Mouse (Mus musculus) c-Kit-negative CD71-positive TER-119-positive erythroid progenitor cells, embryonic 14.5 days (primary cell): ENCODE measurements around the gene Kdm2a.
A peak's percentile ranks its signal among the peaks of the same experiment; 100 is the strongest.

Experiments used
- DNase-seq: peaks from one replicate; pipeline ENCODE4 v3.0.0-alpha.2; 2013; ENCODE audit warnings: low read depth, low spot score

Gene Kdm2a

DNA sequence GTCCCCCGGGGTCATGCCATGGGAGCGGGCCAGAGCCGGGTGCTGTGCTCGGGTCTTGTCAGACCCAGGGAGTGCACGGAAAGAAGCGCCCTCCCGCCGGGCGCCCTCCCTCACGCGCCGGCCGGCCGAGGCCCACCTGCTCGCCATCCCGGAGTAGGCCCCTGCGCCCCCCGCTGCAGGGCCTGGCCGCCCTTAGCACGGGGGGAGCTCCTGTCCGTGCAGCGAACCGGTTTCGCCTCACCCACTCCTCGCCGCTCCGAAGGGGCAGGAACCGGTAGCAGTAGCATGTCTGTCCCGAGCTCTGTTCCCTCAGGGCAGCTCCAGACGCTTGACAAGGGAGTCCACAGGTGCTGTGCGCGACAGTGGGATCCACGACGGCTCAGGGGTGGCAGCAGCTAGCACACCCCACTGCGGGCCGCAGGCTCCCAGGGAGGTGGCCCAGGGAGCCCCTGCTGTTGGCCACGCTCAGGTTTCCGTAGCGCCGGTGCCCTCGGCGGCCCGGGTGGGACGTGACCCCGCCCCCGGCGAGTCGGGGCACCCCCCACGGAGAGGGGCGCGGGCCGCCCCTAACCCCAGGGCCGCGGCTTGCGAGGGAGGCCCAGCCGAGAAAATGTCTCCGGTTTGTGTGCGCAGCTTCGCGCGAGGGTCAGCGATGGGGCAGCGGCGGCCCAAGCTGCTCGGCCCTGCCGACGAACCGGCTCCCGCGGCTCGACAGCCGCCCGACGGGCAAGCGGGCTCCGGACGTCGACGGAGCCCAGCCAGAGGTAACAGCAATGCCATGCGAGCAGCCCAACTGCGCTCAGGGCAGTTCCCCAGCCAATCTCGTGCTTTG lies at the start of gene Kdm2a:
Gene Kdm2a (minus strand): TSS at position 488 of the 832 bp plus-strand sequence.
- DNase-seq: peak; percentile 29

DNA sequence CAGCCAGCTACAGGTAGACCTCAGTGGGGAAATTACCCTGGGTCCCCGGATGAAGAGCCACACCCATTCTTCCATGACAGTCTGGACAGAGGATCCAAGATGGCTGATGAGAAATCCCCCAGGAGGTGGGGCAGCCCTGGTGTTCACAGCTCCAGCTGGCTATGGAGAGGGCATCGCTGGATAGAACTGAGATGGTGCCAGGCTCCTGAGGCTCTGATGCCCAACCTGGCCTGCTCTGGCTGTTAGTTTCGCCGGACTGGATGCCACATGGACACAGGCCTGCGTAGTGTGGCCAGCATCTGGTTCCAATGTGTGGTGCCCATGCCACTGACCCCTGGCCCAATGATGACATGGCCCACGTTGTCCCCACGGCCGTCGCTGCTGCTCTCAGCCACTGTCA lies 49.4 kb upstream of the Kdm2a start:
- no peak for DNase-seq

DNA sequence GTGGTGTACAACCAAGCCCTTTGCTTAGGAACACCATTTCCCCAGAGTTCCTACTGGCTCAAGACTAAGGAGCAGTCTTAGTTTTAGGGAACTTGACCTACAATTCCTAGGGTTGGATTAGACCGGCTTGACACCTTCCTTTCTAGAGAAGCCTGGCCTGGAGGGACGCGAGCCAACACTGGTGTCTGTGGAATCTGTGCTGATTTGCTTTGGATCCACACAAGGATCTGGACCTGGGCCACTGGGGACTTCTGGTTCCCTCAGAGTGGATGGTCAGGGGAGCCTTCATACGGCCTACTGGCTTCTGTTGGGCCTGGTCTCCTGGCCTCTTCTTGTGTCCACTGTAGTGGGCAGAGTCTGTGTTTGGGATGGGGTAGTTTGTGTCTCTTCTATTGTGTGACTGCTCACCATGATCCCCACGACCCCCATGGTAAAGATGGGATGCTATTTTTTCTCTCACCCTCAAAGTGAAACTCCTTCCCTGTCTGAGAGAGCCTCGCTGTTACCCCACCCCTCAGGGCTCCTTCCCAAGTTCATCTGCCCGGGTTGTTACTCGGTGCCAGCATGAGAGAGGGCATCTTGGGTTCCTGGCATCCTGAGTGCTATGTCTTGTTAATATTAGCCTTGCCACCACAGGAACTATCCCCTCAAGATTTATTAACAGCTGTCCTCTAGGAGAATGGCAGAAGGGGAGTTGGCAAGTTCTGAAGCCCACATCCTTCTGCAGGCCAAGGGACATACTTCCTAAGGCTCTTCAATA lies 48.8 kb upstream of the Kdm2a start:
- no peak for DNase-seq

DNA sequence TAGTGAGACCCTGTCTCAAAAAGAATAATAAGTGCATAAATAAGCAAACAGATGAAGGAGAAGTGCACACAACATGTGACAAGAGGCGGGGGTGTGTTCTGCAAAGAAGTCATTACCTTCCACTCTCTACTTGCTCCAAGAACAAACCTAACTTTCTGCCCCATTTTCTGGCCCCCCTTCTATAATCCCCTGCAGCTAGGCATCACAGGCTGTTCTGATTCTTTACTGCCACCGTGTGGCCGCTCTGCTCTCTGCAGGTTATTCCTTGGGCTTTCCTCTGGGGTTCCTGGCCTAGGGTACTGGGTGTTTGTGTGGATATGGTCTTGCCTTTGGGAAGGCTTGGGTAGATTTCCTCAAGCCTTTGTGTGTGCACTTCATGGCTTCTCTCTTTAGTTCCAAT lies 44.3 kb upstream of the Kdm2a start:
- DNase-seq: peak; percentile 38

DNA sequence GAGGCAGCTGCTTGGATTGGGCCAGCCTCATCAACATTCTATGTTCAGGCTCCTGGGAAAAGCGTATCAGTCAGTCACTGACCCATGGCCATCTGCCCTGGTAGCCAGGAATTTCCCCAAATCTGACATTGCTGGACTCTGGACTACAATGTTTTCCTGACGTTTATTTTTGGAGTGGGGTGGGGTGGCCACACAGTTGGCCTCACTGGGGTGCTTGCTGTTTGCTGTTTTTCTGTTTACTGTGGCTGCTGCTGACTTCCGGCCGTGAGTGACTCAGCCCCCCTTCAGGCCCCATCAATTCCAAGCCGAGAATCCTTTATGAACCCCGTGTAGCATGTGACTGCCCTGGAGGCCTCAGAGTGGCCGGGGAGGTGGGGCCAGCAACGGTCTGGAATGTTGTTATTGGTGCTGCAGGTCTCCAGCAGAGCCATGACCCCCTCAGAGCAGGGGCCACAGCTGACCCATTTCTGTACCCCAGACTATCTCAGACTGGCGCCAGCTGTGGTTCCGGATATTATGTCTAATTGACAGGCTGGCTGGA lies 43.6 kb upstream of the Kdm2a start:
- DNase-seq: no peak

DNA sequence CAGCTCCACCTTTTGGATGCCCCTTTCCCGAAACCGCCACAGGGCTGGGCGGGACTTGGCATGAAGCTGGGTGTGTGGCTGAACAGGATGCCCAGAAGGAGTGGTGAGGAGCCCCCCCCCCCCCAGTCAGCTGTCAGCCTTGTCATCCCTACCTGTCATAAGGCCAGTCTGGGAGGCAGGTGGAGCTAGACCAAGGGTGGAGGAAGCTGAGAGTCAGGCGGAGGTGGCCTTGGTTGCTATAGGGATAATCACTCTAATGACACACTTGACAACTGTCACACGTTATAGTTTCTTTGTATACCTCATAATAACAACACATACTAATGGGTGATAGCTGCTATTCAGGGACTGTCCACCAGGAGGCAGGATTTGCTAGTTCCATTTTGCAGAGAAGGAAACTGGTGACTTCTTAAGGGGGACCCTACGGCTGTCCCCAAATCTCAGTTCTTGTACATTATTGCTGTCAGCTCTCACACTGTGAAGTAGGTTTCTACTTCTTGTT lies 43.1 kb upstream of the Kdm2a start:
- DNase-seq: peak; percentile 45

DNA sequence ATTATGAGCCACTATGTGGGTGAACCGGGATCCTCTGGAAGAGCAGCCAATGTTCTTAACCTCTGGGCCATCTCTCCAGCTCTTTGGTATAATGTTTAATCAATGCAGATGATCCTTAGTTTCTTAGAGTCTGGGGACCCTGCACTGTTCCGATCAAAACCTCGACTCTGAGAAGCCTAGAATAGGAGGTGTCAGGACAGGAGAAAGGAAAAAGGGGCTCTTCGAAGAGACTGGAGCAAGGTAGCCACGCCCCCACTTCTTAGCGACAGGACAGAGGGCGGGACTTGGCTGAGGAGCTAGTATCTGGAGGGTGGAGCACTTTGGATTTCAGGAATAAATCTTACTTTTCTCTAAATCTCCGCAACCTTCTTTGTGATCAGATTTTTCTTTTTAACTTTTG lies 42.1 kb upstream of the Kdm2a start:
- DNase-seq: no peak

DNA sequence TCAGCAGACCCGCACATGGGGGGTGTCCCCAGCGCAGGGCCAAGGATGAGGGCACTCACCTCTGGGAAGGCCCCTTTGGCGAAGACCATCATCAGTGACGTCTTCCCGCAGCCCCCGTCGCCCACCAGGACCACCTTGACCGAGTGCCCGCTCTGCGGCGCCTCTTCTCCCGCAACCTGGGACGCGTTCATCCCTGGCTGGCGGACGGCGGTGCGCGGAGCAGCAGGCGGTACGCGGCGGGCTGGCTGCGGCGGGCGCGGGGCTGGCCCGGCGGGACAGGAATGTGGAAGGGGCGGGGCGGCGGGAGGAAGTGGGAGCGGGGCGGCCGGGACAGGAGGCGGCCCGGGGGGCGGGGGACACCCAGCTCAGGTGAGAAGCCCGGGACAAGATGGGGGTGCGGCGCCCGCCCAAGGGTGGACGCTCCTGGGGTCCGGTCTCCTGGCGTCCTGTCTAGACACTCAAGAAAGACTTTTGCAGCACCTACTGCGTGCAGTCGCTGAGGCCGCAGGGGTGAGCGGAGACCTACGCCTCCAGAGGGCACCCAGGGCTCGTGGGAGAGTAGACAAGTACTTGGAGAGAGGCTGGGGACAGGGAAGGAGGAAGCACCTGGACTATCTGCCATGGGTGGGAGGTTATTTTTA lies 41.2 kb upstream of the Kdm2a start, which contains the start of gene Rhod:
Gene Rhod (minus strand): TSS at position 272 of the 641 bp plus-strand sequence.
- no peak for DNase-seq

DNA sequence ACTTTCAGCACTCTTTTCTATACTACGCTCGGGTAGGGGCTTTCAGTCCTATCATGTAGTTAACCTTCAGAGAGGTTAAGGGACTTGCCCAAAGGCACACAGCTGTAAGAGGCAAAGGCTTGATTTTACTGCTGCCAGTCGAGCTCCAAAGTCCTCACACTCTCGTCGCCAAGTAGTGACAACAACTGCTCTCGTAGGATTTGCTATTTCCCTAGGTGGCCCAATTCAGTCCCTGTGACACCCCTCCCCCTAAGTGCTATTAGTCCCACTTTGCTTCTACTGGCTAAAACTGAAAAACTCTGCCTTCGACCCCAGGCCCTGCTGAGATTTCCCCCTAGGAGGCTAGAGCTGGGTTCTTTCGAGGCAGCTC lies 40.7 kb upstream of the Kdm2a start:
- DNase-seq: no peak

DNA sequence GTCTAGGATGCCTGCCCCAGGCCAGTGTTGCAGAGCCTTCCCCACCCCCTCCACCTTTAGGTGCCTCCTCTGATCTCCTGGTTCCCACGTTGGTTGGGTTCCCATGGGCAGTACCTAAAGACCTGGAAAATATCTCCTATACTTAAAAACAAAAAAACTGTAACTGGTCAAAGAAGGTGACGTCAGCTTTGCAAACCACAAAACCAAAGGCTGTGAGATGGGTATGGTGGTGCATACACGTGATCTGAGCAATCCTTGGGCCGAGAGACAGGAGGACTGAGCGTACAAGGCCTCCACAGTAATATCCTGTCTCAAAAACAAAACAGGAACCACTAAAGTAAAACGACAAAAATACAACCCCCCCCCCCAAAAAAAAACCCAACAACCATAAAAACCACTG lies 39.8 kb upstream of the Kdm2a start:
- no peak for DNase-seq

DNA sequence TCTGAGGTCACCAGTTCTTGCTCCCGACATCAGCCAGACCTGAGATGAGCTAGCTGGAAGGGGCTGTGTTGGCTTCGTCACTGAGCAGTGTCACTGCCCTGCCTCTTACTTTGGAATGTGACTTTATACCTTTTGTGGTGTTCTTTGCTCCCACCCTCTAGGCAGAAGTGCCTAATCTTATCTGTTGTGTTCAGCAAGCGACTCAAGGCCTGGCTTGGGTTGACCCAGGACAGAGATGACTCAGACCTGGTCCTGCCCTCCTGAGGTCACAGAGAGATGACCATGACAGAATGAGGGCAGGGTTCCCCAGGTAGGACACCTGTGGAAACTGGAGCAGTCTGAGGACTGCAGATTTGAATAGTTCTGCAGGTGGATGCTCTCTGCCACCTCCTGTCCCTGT lies 38.2 kb upstream of the Kdm2a start:
- no peak for DNase-seq

DNA sequence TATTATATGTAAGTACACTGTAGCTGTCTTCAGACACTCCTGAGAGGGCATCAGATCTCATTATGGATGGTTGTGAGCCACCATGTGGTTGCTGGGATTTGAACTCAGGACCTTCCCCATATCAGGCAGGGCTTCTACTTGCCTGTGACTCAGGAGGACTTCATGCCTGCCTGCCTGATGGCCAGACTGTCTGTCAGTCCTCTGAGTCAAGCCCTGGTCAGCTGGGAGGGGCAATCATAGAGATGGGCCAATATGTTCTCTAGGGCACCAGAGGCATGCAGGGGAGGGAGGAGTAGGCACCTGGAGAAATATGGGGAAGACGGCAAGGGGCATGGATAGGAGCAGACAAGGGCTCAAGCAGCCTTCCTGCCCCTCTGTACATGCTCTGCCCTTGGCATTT lies 36.9 kb upstream of the Kdm2a start:
- no peak for DNase-seq

DNA sequence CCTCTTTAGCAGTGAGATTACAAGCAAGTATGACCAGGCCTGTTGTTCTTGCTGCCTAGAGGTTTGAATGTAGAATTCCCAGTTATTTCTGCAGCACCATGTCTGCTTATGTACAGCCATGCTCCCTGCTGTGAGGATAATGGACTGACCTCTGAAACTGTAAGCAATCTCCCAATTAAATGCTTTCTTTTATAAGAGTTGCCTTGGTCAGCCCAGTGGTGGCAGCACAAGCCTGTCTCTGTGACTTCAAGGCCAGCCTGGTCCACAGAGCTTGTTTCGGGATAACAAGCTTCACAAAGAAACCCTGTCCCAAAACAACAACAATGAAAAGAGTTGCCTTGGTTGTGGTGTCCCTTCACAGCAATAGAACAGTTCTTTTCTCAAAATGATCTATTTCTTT lies 35.7 kb upstream of the Kdm2a start:
- DNase-seq: no peak

DNA sequence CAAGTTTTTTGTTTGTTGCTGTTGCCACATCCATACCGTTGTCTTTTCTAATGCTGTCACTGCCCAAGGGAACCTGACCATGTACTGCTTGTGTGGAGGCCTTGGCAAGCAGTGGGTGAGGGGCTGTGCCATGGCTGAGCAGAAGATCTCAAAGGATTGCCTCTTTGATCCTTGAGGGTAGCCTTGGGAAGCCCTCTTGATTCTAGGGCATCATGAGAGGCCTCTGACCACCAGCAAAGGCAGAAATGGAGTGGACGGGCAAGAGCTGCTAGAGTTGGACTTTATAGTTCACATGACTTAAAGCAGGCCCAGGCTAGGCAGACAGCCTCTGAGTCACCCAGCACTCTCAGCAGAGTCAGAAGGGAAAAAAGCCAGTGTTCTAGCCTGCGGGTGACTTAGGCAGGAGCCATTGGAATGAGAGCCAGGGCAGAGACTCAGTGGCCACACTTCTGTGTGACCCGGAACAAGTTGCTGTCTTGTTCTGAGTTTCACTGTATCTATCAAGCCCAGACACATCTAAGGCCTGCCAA lies 32.1 kb upstream of the Kdm2a start:
- DNase-seq: no peak

DNA sequence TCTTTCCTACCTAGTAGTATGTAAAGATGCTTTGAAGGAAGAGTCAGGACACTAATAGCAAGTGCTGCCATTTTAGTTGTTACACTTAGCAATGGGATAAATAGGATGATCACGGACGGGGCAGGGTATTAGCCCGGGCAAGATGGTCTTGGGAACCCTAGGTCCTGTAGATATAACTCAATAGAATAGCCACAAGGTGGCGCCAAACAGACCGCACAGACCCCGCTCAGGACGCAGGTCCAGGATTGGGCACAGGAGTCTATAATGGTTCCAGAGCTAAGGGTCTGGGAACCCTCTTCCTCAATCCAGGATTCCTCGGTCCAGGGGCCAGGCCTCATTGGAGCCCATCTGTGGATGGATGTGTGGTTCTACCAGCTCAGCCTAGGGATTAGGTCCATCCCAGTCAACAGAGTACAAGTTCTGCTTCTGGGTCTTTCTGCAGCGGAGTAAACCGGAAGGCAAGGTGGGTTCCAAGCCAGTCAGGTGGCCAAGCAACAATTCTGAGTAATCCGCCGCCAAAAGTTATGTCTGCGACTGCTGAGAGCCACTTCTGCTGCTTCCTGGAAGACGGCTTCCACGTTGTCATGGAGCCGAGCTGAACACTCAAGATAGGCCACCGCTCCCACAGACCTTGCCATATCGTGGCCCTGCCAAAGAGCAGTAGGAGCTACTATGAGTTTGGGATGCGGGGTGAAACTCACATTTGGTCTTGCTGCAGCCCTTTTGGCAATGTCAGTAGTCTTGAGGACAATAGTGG lies 27.7 kb upstream of the Kdm2a start:
- peak; percentile 20 for DNase-seq

DNA sequence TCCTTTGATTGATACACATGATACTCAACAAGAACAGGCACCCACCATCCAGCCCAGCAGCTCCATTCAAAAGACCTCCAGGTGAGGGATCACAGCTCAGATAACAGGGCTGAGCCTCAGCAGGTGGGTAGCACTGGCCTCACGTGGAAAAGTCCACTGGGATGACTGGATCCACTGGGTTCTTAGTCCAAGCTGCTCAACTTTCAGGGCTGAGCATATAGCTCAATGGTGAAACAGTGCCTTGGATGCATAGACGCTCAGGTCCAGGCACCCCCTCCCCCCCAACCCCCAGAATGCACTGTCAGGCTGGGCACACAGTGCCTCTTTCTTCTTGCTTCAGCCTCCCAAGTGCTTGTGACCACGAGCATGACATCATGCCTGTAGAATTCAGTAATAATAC lies 24.9 kb upstream of the Kdm2a start:
- no peak for DNase-seq

DNA sequence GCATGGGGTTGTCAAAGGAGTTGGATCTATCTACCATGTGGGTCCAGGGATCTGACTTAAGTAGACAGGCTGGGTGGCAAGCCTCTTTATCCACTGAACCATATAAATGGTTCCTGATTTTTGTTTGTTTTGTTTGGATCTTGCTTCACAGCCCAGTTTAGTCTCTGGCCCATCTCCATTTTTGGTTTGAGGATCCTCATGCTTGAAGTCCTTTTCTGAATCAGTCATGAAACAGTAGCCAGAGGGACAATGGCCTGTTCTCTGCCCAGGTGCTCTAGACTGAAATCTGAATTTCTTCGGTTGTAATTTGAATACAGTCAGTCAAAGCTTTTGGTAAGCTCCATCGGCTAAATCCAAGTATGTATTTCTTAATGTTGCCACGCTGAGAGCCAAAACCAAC lies 24.5 kb upstream of the Kdm2a start:
- DNase-seq: no peak

DNA sequence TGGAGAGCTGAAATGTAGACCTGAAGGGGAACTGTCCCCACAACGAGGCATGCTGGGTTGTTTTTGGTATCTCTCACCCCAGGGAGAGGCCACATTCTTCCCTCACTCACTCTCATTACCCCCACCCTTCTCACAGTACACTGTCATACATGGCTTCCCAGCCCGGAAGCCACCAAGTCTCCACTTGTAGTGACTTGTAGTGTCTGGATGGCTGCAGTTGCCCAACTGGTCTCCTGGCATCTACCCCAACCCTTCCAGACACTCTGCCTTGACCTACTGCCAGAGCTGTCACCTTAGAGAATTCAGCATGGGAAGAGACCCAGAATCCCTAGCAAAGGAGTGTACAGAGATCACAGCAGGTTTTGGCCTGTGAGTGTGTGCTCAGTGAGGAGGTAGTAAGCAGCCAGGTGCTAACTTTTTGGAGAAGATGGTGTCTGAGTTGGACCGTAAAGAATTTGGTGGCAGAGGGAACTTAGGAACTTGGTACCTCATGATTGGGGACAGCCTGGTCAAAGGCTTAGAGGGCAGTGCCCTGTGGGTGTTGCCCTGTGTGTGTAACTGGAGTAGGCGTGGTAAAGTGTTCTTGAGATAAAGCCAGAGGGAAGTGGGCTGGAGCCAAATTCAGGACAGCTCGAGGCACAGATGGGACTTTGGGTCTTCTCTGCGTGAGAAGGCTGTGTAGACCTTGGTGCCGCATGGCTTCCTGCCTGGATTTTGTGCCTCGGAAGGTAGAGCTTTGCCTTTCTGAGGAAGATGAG lies 22.2 kb upstream of the Kdm2a start:
- no peak for DNase-seq

DNA sequence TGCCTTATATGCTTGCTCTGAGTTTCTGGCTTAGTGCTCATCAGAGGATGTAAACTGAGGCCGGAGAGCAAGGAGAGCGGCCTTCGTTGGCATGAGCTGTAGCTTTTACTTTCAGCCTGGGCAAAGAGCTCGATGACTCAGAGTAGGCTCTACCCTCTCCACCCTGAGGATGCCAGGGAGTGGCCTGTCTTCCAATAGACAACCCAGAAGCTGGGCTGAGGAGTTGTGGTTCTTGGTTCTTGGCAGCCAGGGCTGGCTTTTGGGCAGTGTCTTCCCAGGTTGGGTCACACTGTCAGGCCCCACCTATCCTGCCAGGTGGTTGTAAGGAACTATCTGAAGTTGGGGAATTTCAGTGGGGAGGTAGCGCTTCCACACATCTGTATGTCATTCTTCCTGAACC lies 21.6 kb upstream of the Kdm2a start:
- DNase-seq: no peak

DNA sequence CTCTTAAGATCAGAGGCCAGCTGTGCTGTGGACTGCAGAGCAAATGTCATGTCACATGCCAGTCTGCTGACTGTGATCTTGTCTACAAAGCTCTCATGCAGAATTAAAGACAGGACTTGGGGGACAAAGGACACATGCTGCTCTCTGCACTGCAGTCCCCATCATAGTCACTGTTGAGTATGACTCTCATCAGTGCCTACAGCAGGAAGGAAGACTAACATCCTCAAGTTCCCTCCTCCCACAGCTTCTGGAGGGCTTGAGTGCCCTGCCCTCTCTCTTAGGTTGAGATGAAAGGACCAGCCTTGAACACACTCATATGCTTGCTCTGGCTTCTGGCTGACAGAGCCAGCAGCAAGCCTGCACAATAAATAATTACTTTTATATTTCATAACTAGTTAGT lies 19.6 kb upstream of the Kdm2a start:
- DNase-seq: no peak
